Mouse (Mus musculus): ENCODE data around the gene Tbc1d8. TPM values are rescaled to one million over a fixed set of nuclear protein-coding genes. Genes with fewer than 3 reads are reported as not detected.

Tbc1d8 gene
- total and polyA plus RNA-seq, 3 experiments = 5.2 to 6.3 (median 6.1) TPM

- peaks cover 9% of the 10 kb centered on the region for H3K36me3 ChIP-seq (ENCODE audit: control insufficient read depth, insufficient read depth, low read length)
- H3K27ac ChIP-seq = no peak overlapping the region
- H3K9ac ChIP-seq (ENCODE audit: low read depth, low read length) = no peak overlapping the region
- TF ChIP-seq CTCF (IDR thresholded peaks at IDR 0.05) (no peak), POLR2A (IDR thresholded peaks at IDR 0.05; ENCODE audit: insufficient read depth, low read depth, low read length) (no peak), EP300 (IDR thresholded peaks at IDR 0.05; ENCODE audit: insufficient read depth, low read depth, low read length) (no peak)
- H3K4me1 ChIP-seq (ENCODE audit: control insufficient read depth, insufficient read depth, low read length) = peaks cover 1% of the 10 kb centered on the region; the same call in 1 of the 2 replicates
- intact Hi-C loops (cut with DNase I) = no loop called here
- no peaks in the 10 kb centered on the region for H3K27me3 ChIP-seq (ENCODE audit: control insufficient read depth, insufficient read depth, low read length)
- no peak for DNase-seq
- no peak overlapping the region for H3K4me3 ChIP-seq
- H3K79me2 ChIP-seq (replicated peaks; ENCODE audit: control insufficient read depth, insufficient read depth, low read length) = no peaks in the 10 kb centered on the region
- WGBS = 57% methylated on average over 8 of the region's 8 CpGs
These were observed 106.2 kb downstream of the Tbc1d8 start for GRCm38 (mm10) chr1:39372220-39372843.

GRCm38 (mm10) chr1:39370431-39370830 is 108.1 kb downstream of the Tbc1d8 start:
- intact Hi-C loops (cut with DNase I) = no loop called here
- DNase-seq = no peak
- no peak for TF ChIP-seq EP300 (IDR thresholded peaks at IDR 0.05; ENCODE audit: insufficient read depth, low read depth, low read length)
- TF ChIP-seq CTCF (IDR thresholded peaks at IDR 0.05) = no peak
- TF ChIP-seq POLR2A (IDR thresholded peaks at IDR 0.05; ENCODE audit: insufficient read depth, low read depth, low read length) = no peak
- Histone ChIP-seq H3K4me1 (ENCODE audit: control insufficient read depth, insufficient read depth, low read length) (peaks cover 3% of the 10 kb centered on the region), H3K27ac (no peak overlapping the region), H3K27me3 (ENCODE audit: control insufficient read depth, insufficient read depth, low read length) (no peaks in the 10 kb centered on the region), H3K9ac (ENCODE audit: low read depth, low read length) (no peak overlapping the region), H3K36me3 (ENCODE audit: control insufficient read depth, insufficient read depth, low read length) (peaks cover 9% of the 10 kb centered on the region), H3K79me2 (replicated peaks; ENCODE audit: control insufficient read depth, insufficient read depth, low read length) (no peaks in the 10 kb centered on the region), H3K4me3 (no peak overlapping the region)
- 69% methylated on average over 6 of the region's 6 CpGs for WGBS

DNA sequence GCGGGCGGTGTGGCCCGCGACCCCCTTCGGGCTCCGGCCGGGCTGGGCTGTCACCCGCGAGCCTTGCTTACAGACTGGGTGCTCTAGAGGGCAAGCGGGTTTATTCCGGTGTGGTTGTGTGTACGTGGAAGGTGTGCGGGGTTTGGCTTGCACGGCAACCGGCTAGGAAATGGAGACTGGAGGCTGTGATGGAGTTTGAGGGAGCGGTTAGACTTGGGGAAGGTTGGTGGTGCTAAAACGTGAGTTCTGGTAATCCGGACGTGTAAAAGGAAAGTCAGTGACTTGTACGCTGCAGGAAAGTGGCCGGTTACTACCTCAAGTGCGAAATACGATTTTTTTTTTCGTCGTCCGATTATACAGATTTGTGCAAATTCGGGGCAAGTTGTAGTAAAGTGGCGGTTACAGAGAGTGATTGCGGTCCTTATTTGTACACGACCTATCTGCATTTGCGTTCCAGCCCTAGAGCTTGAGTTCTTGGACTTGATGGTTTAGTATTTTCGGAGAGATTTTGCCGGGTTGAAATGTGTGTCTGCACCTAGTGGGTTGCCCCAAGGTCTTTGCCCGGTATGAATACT is 110.2 kb downstream of the Tbc1d8 start:
- intact Hi-C loops (cut with DNase I) = no loop called here
- no peak for TF ChIP-seq POLR2A (IDR thresholded peaks at IDR 0.05; ENCODE audit: insufficient read depth, low read depth, low read length)
- TF ChIP-seq CTCF (IDR thresholded peaks at IDR 0.05) = no peak
- TF ChIP-seq EP300 (IDR thresholded peaks at IDR 0.05; ENCODE audit: insufficient read depth, low read depth, low read length) = no peak
- H3K36me3 ChIP-seq (ENCODE audit: control insufficient read depth, insufficient read depth, low read length) = peaks cover 9% of the 10 kb centered on the region
- DNase-seq = no peak
- peak overlapping the region; percentile 91 for H3K9ac ChIP-seq (ENCODE audit: low read depth, low read length)
- under 1% methylated on average over 34 of the region's 34 CpGs for WGBS
- peak overlapping the region; percentile 92 for H3K4me3 ChIP-seq
- H3K79me2 ChIP-seq (replicated peaks; ENCODE audit: control insufficient read depth, insufficient read depth, low read length) = no peaks in the 10 kb centered on the region
- peak overlapping the region; percentile 89 for H3K27ac ChIP-seq
- H3K27me3 ChIP-seq (ENCODE audit: control insufficient read depth, insufficient read depth, low read length) = no peaks in the 10 kb centered on the region
- peaks cover 3% of the 10 kb centered on the region for H3K4me1 ChIP-seq (ENCODE audit: control insufficient read depth, insufficient read depth, low read length)

DNA sequence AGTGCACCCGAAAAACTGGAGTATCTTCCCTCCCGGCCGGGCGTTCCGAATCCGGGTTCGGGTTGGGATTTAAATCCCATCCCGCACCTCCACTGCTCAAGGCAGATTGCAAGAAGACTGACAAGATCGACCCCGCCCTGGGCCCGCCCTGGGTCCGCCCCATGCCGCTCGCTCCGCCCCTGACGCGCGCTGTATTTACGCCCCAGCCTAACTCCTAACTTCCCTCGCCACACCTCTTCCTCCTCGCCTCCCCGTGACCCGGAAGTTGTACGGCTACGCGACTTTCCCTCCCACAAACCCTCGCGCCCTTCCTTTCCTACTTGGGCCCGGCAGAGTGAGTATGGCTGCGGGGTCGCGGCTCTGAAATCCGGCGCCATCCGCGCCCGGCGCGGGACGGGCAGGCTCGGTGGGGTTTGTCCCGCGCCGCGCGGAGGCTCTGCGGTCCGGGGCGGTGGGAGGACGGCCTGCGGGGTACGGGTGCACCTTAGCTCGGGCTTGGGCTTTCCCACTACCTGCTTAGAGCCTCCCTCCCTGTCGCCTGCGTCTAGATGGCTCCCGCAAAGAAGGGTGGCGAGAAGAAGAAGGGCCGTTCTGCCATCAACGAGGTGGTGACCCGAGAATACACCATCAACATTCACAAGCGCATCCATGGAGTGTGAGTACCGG is 110.8 kb downstream of the Tbc1d8 start, which contains the start of gene Rpl31:
Gene Rpl31, plus strand, starts transcription at position 242 of the 666 bp plus-strand sequence.
- Histone ChIP-seq H3K27me3 (ENCODE audit: control insufficient read depth, insufficient read depth, low read length) (no peaks in the 10 kb centered on the region), H3K27ac (peak within 1 kb of the TSS; percentile 89), H3K4me1 (ENCODE audit: control insufficient read depth, insufficient read depth, low read length) (peaks cover 3% of the 10 kb centered on the region), H3K36me3 (ENCODE audit: control insufficient read depth, insufficient read depth, low read length) (peaks cover 9% of the 10 kb centered on the region), H3K4me3 (peak within 1 kb of the TSS; percentile 92), H3K79me2 (replicated peaks; ENCODE audit: control insufficient read depth, insufficient read depth, low read length) (no peaks in the 10 kb centered on the region), H3K9ac (ENCODE audit: low read depth, low read length) (peak within 1 kb of the TSS; percentile 91)
- DNase-seq = peak; percentile 99
- TF ChIP-seq CTCF (IDR thresholded peaks at IDR 0.05) (no peak), EP300 (IDR thresholded peaks at IDR 0.05; ENCODE audit: insufficient read depth, low read depth, low read length) (0 out of 2 replicates have a peak, but pooled peaks have one; percentile 14), POLR2A (IDR thresholded peaks at IDR 0.05; ENCODE audit: insufficient read depth, low read depth, low read length) (peak; percentile 91)
- WGBS = under 1% methylated on average over 62 of the region's 62 CpGs
- intact Hi-C loops (cut with DNase I) = no loop called here

DNA sequence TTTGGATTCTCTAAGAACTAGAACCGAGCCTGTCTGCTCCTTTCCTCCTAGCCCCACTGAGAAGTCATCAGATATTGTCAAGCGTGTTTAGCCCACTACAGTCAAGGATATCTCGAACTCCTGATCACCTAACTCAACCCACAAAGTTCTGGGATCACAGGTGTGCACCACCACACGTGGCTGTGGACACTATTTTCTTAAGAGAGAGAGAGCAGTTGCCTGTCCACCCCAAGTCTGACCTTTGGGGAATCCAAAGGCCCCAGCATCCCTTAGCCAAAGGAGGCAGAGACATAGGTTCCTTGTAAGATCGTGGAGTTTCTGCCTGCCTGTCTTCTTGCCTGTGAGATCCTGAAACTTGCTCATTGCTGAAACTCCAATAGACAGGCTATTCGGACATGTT is 111.5 kb downstream of the Tbc1d8 start:
- TF ChIP-seq CTCF (IDR thresholded peaks at IDR 0.05) (no peak), POLR2A (IDR thresholded peaks at IDR 0.05; ENCODE audit: insufficient read depth, low read depth, low read length) (no peak), EP300 (IDR thresholded peaks at IDR 0.05; ENCODE audit: insufficient read depth, low read depth, low read length) (no peak)
- Histone ChIP-seq H3K4me1 (ENCODE audit: control insufficient read depth, insufficient read depth, low read length) (peaks cover 3% of the 10 kb centered on the region), H3K27me3 (ENCODE audit: control insufficient read depth, insufficient read depth, low read length) (no peaks in the 10 kb centered on the region), H3K27ac (peak overlapping the region; percentile 87), H3K4me3 (peak overlapping the region; percentile 92), H3K79me2 (replicated peaks; ENCODE audit: control insufficient read depth, insufficient read depth, low read length) (no peaks in the 10 kb centered on the region), H3K9ac (ENCODE audit: low read depth, low read length) (peak overlapping the region; percentile 69), H3K36me3 (ENCODE audit: control insufficient read depth, insufficient read depth, low read length) (peaks cover 9% of the 10 kb centered on the region)
- intact Hi-C loops (cut with DNase I) = no loop called here
- WGBS = 27% methylated on average over 6 of the region's 6 CpGs
- DNase-seq = no peak

DNA sequence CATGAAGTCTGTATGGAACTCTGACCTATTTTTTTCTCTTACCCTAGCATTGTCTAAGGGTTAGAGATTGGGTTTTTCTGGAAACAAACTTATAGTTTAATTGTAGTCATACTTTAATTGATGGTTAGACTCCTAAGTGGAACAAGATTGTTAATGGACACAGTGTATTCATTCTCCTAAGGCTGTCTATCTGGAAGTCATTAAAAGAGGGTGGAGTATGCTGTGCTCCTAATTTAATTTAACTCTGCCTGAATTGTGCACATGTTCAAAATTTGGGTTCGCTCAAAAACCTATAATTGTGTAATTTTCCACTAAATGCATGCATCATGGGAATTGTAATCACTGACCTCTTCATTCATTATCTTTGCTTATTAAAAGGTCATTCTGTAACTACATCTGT is 113.0 kb downstream of the Tbc1d8 start:
- intact Hi-C loops (cut with DNase I) = no loop called here
- Histone ChIP-seq H3K9ac (ENCODE audit: low read depth, low read length) (no peak overlapping the region), H3K27ac (no peak overlapping the region), H3K79me2 (replicated peaks; ENCODE audit: control insufficient read depth, insufficient read depth, low read length) (no peaks in the 10 kb centered on the region), H3K36me3 (ENCODE audit: control insufficient read depth, insufficient read depth, low read length) (peaks cover 9% of the 10 kb centered on the region), H3K4me1 (ENCODE audit: control insufficient read depth, insufficient read depth, low read length) (peaks cover 3% of the 10 kb centered on the region), H3K4me3 (no peak overlapping the region), H3K27me3 (ENCODE audit: control insufficient read depth, insufficient read depth, low read length) (no peaks in the 10 kb centered on the region)
- TF ChIP-seq CTCF (IDR thresholded peaks at IDR 0.05) (no peak), EP300 (IDR thresholded peaks at IDR 0.05; ENCODE audit: insufficient read depth, low read depth, low read length) (no peak), POLR2A (IDR thresholded peaks at IDR 0.05; ENCODE audit: insufficient read depth, low read depth, low read length) (no peak)
- WGBS = 84% methylated on average over 1 of the region's 1 CpGs
- DNase-seq = no peak

Data from heart, adult 2 months (tissue).